Mouse (Mus musculus): ENCODE data around the gene Gadd45a. TPM values are rescaled to one million over a fixed set of nuclear protein-coding genes. Genes with fewer than 3 reads are reported as not detected.

Gadd45a gene
- total RNA-seq (2021) = 10 to 100 TPM; 10.1 to 15.4 TPM
- long read RNA-seq, experiment 1, transcript Gadd45a-201 (4 exons, 1,223 nt) = major isoform, 6 of 9 reads
- long read RNA-seq, experiment 1, partial matches to known transcripts = 0 of 9 reads
- long read RNA-seq, experiment 1, other reads (novel, unspliced or antisense) = 1 of 9 reads
- long read RNA-seq, experiment 2, partial matches to known transcripts = 0 of 2 reads
- long read RNA-seq, experiment 2, other reads (novel, unspliced or antisense) = 0 of 2 reads

- DNase-seq (ENCODE audit: low spot score in 2 of 2) = peak; percentile 73 to 87
Measured at GRCm38 (mm10) chr6:67036837-67037628, at the start of gene Gadd45a. Gadd45a (minus strand) TSS chr6:67037457.

GRCm38 (mm10) chr6:67085850-67086437 lies 48.7 kb upstream of the Gadd45a start:
- no peak for DNase-seq (ENCODE audit: low spot score in 2 of 2)

DNA sequence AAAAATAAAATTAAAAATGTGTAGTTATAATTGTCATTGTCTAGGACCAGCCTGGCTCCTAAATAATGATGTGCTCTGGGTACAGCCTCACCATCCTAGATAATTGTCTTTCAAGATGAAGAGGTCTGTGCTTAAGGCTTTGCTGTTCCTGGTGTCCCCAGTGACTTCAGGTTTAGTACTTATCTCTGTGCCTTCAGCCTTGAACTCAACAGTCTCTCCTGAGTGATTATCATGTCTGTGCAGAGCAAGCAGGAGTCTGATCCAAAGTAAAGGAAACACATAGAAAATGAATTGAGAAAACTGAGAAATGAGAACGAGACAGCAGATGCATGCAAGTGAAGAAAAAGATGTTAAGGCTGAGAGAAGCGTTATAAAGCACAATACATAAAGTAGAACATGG lies 47.2 kb upstream of the Gadd45a start:
- DNase-seq (ENCODE audit: low spot score in 2 of 2) = no peak

- no peak for DNase-seq (ENCODE audit: low spot score in 2 of 2)
Measured at GRCm38 (mm10) chr6:67081141-67081540, 43.9 kb upstream of the Gadd45a start.

- DNase-seq (ENCODE audit: low spot score in 2 of 2) = no peak
Measured at GRCm38 (mm10) chr6:67078076-67078475, 40.8 kb upstream of the Gadd45a start.

- DNase-seq (ENCODE audit: low spot score in 2 of 2) = no peak
Measured at GRCm38 (mm10) chr6:67077477-67077876, 40.2 kb upstream of the Gadd45a start.

DNA sequence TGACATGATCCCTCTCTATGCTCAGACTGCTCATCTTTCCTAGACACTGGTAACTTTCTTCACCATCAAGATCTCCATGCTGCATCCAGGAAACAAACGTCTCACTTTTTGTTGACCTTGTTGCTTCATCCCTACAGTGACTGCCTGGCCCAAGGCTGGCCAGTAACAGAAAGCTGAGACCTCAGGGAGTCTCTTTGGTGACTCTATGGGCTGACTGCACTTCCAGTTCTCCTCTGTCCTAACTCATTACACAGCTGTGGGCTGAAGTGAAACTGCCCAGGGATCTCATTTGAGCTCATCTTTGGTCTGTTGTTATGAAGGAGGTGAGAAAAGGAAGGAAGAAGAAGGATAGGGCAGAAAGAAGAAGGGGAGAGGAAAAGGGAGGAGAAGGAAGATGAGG lies 39.1 kb upstream of the Gadd45a start:
- DNase-seq (ENCODE audit: low spot score in 2 of 2) = no peak

- no peak for DNase-seq (ENCODE audit: low spot score in 2 of 2)
Measured at GRCm38 (mm10) chr6:67074868-67075267, 37.6 kb upstream of the Gadd45a start.

- no peak for DNase-seq (ENCODE audit: low spot score in 2 of 2)
Measured at GRCm38 (mm10) chr6:67073929-67074328, 36.7 kb upstream of the Gadd45a start.

DNA sequence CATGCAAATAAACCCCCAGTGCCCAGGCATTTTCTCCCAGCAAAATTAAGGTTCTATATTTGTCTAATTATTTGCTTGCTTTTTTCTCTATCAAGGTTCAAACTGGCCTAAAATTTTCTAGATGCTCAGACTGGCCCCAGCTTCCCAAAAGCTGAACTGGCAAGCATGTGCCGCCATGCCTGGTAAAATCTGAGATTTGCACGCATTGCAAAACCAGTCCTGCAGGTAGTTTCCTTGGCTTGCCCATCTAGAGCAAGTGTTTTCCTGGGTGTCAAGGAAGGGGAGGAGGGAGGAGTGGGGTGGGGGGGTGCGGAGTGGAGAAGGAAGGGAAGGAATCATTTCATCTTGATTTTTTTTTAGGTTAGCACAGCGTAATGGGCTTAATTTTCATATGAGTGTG lies 36.2 kb upstream of the Gadd45a start:
- no peak for DNase-seq (ENCODE audit: low spot score in 2 of 2)

DNA sequence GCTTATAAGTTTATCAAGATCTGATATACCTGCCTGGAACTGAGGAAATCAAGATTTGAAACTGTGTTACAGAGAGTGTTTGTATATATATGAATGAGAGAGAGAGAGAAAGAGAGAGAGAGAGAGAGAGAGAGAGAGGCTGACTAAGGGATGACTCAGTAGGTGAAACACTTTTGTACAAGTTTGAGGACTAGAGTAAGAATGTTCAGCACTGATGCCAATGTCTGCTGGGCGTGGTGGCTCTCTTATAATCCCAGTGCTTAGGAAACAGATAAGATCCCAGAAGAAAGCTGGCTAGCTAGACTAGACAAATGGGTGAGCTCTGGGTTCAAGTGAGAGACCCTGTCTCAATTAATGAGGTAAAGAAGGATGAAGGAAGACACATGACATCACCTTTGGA lies 34.4 kb upstream of the Gadd45a start:
- no peak for DNase-seq (ENCODE audit: low spot score in 2 of 2)

GRCm38 (mm10) chr6:67069800-67070315 lies 32.6 kb upstream of the Gadd45a start:
- DNase-seq (ENCODE audit: low spot score in 2 of 2) = no peak

DNA sequence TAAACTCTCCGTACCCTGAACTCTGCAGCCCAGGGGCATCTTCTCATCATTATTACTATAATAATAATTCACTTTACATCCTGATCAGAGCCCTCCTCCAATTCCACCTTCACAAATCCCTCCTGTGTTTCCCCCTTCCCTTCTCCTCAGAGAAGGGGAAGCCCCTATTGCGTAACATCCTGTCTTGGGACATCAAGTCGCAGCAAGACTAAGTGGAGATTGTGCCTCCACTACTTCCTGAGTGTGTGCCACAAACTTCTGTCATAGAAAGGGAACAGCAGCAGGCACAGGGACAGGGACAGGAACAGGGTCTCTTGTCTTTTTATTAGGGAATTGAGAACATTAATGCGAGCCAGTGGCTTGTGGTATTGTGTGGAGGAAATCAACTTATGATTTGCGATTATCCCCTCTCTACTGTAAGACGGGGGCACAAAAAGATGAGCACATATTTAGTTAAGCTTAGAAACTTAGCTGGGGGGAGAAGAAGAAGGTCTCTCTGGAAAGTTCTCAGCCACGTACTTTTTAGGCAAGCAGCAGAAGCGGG lies 32.0 kb upstream of the Gadd45a start:
- DNase-seq (ENCODE audit: low spot score in 2 of 2) = no peak

GRCm38 (mm10) chr6:67060057-67060456 lies 22.8 kb upstream of the Gadd45a start:
- DNase-seq (ENCODE audit: low spot score in 2 of 2) = no peak

DNA sequence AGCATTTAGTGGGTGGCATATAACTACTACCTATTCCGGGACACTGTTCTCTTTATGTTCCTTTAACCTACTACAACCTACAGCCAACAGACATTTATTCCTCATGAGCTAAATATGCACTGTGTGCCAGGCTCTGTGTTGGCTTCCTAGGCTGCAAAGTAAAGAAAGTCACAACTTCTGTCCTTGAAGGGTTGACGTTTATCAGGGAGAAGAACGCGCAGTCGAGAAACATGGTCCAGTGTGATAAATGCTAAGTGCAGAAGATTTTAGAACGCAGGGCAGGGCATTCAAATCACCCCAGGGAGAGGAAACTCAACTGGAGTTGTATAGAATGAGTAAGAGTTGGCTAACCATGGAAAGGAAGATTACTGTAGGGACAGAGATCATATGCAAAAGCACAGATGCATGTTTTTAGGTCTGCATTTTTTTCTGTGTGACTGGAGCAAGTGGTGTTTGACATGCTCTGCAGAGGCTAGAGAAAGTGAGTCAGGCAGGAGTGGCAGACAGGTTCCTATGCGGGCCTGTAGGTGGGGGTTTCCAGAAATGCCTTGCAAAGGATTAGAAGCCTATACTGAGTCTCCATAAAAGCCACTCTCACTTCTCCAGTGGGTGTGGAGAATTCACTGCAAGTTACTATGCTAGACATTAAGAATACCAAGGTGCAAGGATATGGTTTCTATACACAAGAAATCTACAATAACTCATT lies 20.9 kb upstream of the Gadd45a start:
- DNase-seq (ENCODE audit: low spot score in 2 of 2) = no peak

- DNase-seq (ENCODE audit: low spot score in 2 of 2) = no peak
Measured at GRCm38 (mm10) chr6:67057574-67057973, 20.3 kb upstream of the Gadd45a start.

- no peak for DNase-seq (ENCODE audit: low spot score in 2 of 2)
Measured at GRCm38 (mm10) chr6:67056889-67057564, 19.8 kb upstream of the Gadd45a start.

DNA sequence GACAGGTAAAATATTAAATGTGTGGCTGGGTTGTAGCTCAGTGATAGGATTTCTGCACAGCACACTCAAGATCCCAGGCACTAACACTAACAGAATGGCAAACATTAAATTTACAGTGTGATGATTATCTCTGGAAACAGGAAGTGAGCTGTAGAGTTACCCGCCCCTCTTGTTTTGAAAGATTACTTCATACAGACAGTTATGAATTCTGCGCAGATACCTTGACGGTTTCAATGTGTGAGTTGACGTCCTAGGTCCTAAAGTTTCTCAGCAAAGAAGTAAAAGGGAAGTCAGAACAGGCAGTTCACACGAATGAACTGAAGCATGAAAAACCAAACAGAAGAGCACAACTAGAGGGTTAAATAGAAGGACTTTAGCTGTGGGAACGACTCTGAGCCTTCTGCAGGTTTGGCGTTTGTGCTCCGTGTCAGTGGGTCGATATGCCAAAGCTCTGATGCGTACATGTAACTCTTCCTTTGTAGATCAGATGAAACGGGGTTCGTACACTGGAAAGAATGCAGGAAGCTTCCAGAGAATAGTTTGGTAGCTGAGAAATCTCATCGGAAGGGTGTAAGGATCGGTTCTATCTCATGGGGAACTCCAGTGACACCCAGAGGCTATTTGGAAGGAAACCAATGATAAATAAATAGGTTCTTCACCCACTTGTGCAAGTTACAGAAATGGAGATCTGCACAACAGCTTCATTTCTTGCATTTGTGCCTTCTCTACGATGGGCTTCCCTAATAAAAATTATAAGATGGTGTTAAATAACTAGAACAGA lies 19.0 kb upstream of the Gadd45a start:
- DNase-seq (ENCODE audit: low spot score in 2 of 2) = no peak

DNA sequence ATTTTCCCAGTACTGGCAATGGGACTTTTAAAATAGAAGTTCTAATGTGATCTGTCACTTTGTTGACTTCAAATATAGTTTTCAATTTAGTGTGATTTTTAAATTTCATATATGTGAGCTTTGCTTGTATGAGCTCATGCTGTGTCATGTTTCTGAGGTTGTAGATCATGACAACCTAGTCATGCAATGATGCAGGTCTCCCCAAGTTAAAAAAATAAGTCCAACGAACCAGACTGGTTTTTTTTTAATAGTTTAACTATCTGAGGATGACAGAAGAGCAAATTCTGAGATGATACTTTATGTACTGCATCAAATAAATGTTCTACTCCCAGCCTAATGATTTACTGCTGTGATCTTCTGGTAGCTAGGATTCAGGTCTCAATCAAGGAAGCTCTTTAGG lies 12.8 kb upstream of the Gadd45a start:
- DNase-seq (ENCODE audit: low spot score in 2 of 2) = no peak

DNA sequence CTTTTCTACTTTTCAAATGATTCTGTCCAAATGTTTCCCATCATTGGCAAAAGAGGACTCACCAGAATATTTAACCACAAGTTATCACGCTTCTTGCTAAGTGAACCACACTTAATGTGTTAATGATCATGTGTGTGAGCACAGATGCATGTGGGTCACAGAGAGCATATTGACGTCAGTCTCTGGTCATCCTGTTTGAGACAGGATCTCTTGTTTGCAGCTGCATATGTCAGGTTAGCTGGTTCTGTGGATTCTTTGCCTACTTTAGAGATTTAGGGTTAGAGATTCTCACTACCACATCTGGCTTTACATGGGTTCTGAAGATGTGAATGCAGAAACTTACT lies 12.4 kb upstream of the Gadd45a start:
- DNase-seq (ENCODE audit: low spot score in 2 of 2) = no peak
